Mouse (Mus musculus) neural tube, embryonic 13.5 days (tissue): ENCODE results near the gene Dst. TPM values are rescaled to one million over a fixed set of nuclear protein-coding genes. Genes with fewer than 3 reads are reported as not detected.
"Not testable (repeated sequence)": the region's sequence is repeated elsewhere in the genome, so short reads cannot be mapped to it uniquely, and the experiment has no call there.

ENCODE experiments used
- ATAC-seq: fragments of 200-750 bp; cut with Nextera tagmentation; 2 replicates; pipeline ENCODE4 v1.8.0; 2017; ENCODE audit warnings: low read depth, mild to moderate bottlenecking, moderate TSS enrichment, moderate library complexity
- H3K27ac ChIP-seq: fragments of 300-500 bp; sonication (generic); replicated peaks from 2 replicates; pipeline ENCODE4 v1.5.1; 2015; ENCODE audit warnings: moderate library complexity, mild to moderate bottlenecking, inconsistent platforms
- H3K27me3 ChIP-seq: fragments of 300-500 bp; sonication (generic); 2 replicates; pipeline ENCODE4 v1.6.1; 2015; ENCODE audit warnings: mild to moderate bottlenecking, inconsistent platforms
- H3K36me3 ChIP-seq: fragments of 300-500 bp; sonication (generic); 2 replicates; pipeline ENCODE4 v1.6.1; 2015; ENCODE audit warnings: mild to moderate bottlenecking, inconsistent platforms
- H3K4me1 ChIP-seq: fragments of 300-500 bp; sonication (generic); replicated peaks from 2 replicates; pipeline ENCODE4 v1.6.1; 2015; ENCODE audit warnings: inconsistent platforms
- H3K4me2 ChIP-seq: fragments of 300-500 bp; sonication (generic); 2 replicates; pipeline ENCODE4 v1.6.1; 2015; ENCODE audit warnings: inconsistent platforms, mild to moderate bottlenecking, moderate library complexity
- H3K4me3 ChIP-seq: fragments of 300-500 bp; sonication (generic); 2 replicates; pipeline ENCODE4 v1.5.1; 2015; ENCODE audit warnings: mild to moderate bottlenecking, inconsistent platforms
- H3K9ac ChIP-seq: fragments of 300-500 bp; sonication (generic); 2 replicates; pipeline ENCODE4 v1.6.1; 2015; ENCODE audit warnings: moderate library complexity, mild to moderate bottlenecking, inconsistent platforms
- H3K9me3 ChIP-seq: fragments of 300-500 bp; sonication (generic); 2 replicates; pipeline ENCODE4 v1.6.1; 2016; ENCODE audit warnings: inconsistent platforms
- WGBS: fragments of 180-500 bp; shearing (Covaris S2); methylation state at CpG from one replicate; pipeline ENCODE4 v1.1.7; 2015; 5-methylcytosine and 5-hydroxymethylcytosine counted together
- polyA plus RNA-seq: library from polyadenylated mRNA; unstranded; fragments of >200 nt; fragmentation: Nextera tagmentation; extraction: Ambion mirVana; gene quantifications from 2 replicates; pipeline ENCODE4 v1.2.1, GENCODE M21; 2015

Gene Dst
- polyA plus RNA-seq, 1 experiment from 2014 or later: 44.4 TPM

GRCm38 (mm10) chr1:34059231-34059630, 151.2 kb downstream of the Dst start:
- Histone ChIP-seq H3K4me2 (no peak overlapping the region), H3K4me3 (no peak overlapping the region), H3K9me3 (no peaks in the 10 kb centered on the region), H3K9ac (no peak overlapping the region), H3K27me3 (no peaks in the 10 kb centered on the region), H3K4me1 (peaks cover 40% of the 10 kb centered on the region), H3K36me3 (no peaks in the 10 kb centered on the region), H3K27ac (peak overlapping the region; percentile 43)
- WGBS: 90% methylated on average over 12 of the region's 12 CpGs
- ATAC-seq: no peak

GRCm38 (mm10) chr1:34060446-34060845, 152.4 kb downstream of the Dst start:
- Histone ChIP-seq H3K27me3 (no peaks in the 10 kb centered on the region), H3K4me2 (peak overlapping the region; percentile 20), H3K9ac (no peak overlapping the region), H3K4me1 (peaks cover 41% of the 10 kb centered on the region), H3K4me3 (no peak overlapping the region), H3K27ac (peak overlapping the region; percentile 35), H3K36me3 (no peaks in the 10 kb centered on the region), H3K9me3 (no peaks in the 10 kb centered on the region)
- ATAC-seq: peak; percentile 41; the same call in 1 of the 2 replicates
- 2% methylated on average over 6 of the region's 6 CpGs for WGBS

GRCm38 (mm10) chr1:34061078-34061477, 153.1 kb downstream of the Dst start:
- Histone ChIP-seq H3K36me3 (no peaks in the 10 kb centered on the region), H3K27me3 (no peaks in the 10 kb centered on the region), H3K9me3 (no peaks in the 10 kb centered on the region), H3K4me2 (peak overlapping the region; percentile 20; the same call in 1 of the 2 replicates), H3K27ac (peak overlapping the region; percentile 35; the same call in 1 of the 2 replicates), H3K4me3 (no peak overlapping the region), H3K4me1 (peaks cover 41% of the 10 kb centered on the region), H3K9ac (no peak overlapping the region)
- 27% methylated on average over 4 of the region's 4 CpGs for WGBS
- ATAC-seq: peak; percentile 82

- Histone ChIP-seq H3K9ac (no peak overlapping the region), H3K27ac (no peak overlapping the region), H3K9me3 (no peaks in the 10 kb centered on the region), H3K36me3 (no peaks in the 10 kb centered on the region), H3K27me3 (no peaks in the 10 kb centered on the region), H3K4me3 (no peak overlapping the region), H3K4me1 (peaks cover 41% of the 10 kb centered on the region), H3K4me2 (no peak overlapping the region)
- ATAC-seq: no peak
- WGBS: 77% methylated on average over 1 of the region's 1 CpGs
Observed at GRCm38 (mm10) chr1:34061860-34062259, 153.8 kb downstream of the Dst start.

GRCm38 (mm10) chr1:34063943-34064342, 155.9 kb downstream of the Dst start:
- H3K4me1 ChIP-seq: peaks cover 42% of the 10 kb centered on the region
- no peaks in the 10 kb centered on the region for H3K36me3 ChIP-seq
- no peak overlapping the region for H3K4me2 ChIP-seq
- no peaks in the 10 kb centered on the region for H3K27me3 ChIP-seq
- no peak overlapping the region for H3K9ac ChIP-seq
- H3K4me3 ChIP-seq: no peak overlapping the region
- no peaks in the 10 kb centered on the region for H3K9me3 ChIP-seq
- ATAC-seq: no peak
- H3K27ac ChIP-seq: no peak overlapping the region
- 69% methylated on average over 3 of the region's 3 CpGs for WGBS

- Histone ChIP-seq H3K4me2 (no peak overlapping the region), H3K9ac (no peak overlapping the region), H3K27me3 (no peaks in the 10 kb centered on the region), H3K27ac (no peak overlapping the region), H3K4me1 (peaks cover 36% of the 10 kb centered on the region), H3K36me3 (no peaks in the 10 kb centered on the region), H3K9me3 (no peaks in the 10 kb centered on the region), H3K4me3 (no peak overlapping the region)
- 64% methylated on average over 5 of the region's 5 CpGs for WGBS
- no peak for ATAC-seq
Observed at GRCm38 (mm10) chr1:34065551-34066048, 157.6 kb downstream of the Dst start.

GRCm38 (mm10) chr1:34066401-34066800, 158.4 kb downstream of the Dst start:
- H3K9ac ChIP-seq, H3K4me2 ChIP-seq, ATAC-seq, H3K9me3 ChIP-seq, H3K4me3 ChIP-seq, H3K36me3 ChIP-seq, H3K27ac ChIP-seq, H3K27me3 ChIP-seq: not testable (repeated sequence)
- H3K4me1 ChIP-seq: peaks cover 37% of the 10 kb centered on the region
- 93% methylated on average over 4 of the region's 4 CpGs for WGBS

GRCm38 (mm10) chr1:34068341-34068740, 160.3 kb downstream of the Dst start:
- no peak overlapping the region for H3K4me2 ChIP-seq
- no peak overlapping the region for H3K4me3 ChIP-seq
- WGBS: 63% methylated on average over 5 of the region's 5 CpGs
- no peak for ATAC-seq
- H3K4me1 ChIP-seq: peaks cover 31% of the 10 kb centered on the region
- H3K27ac ChIP-seq: no peak overlapping the region
- H3K9me3 ChIP-seq: no peaks in the 10 kb centered on the region
- no peaks in the 10 kb centered on the region for H3K36me3 ChIP-seq
- no peak overlapping the region for H3K9ac ChIP-seq
- H3K27me3 ChIP-seq: no peaks in the 10 kb centered on the region

GRCm38 (mm10) chr1:34069514-34070290, 161.7 kb downstream of the Dst start:
- no peak overlapping the region for H3K4me2 ChIP-seq
- H3K4me3 ChIP-seq: no peak overlapping the region
- no peak overlapping the region for H3K27ac ChIP-seq
- no peaks in the 10 kb centered on the region for H3K27me3 ChIP-seq
- no peak overlapping the region for H3K9ac ChIP-seq
- H3K36me3 ChIP-seq: no peaks in the 10 kb centered on the region
- no peaks in the 10 kb centered on the region for H3K9me3 ChIP-seq
- ATAC-seq: no peak
- peaks cover 35% of the 10 kb centered on the region for H3K4me1 ChIP-seq
- 81% methylated on average over 10 of the region's 10 CpGs for WGBS

GRCm38 (mm10) chr1:34070474-34070873, 162.4 kb downstream of the Dst start:
- Histone ChIP-seq H3K4me3 (no peak overlapping the region), H3K4me2 (no peak overlapping the region), H3K27ac (no peak overlapping the region), H3K27me3 (no peaks in the 10 kb centered on the region), H3K36me3 (no peaks in the 10 kb centered on the region), H3K4me1 (peaks cover 40% of the 10 kb centered on the region), H3K9ac (no peak overlapping the region), H3K9me3 (no peaks in the 10 kb centered on the region)
- 86% methylated on average over 7 of the region's 7 CpGs for WGBS
- ATAC-seq: no peak

- Histone ChIP-seq H3K4me1 (peaks cover 40% of the 10 kb centered on the region), H3K4me3 (no peak overlapping the region), H3K27me3 (0 out of 2 replicates have a peak, but pooled peaks cover 2% of the 10 kb centered on the region), H3K36me3 (no peaks in the 10 kb centered on the region), H3K9me3 (no peaks in the 10 kb centered on the region), H3K4me2 (no peak overlapping the region), H3K27ac (no peak overlapping the region), H3K9ac (no peak overlapping the region)
- WGBS: 83% methylated on average over 6 of the region's 6 CpGs
- no peak for ATAC-seq
Observed at GRCm38 (mm10) chr1:34070991-34071639, 163.1 kb downstream of the Dst start.

GRCm38 (mm10) chr1:34072262-34072661, 164.2 kb downstream of the Dst start:
- no peak overlapping the region for H3K4me3 ChIP-seq
- H3K4me1 ChIP-seq: peaks cover 47% of the 10 kb centered on the region
- 85% methylated on average over 7 of the region's 7 CpGs for WGBS
- ATAC-seq: no peak
- 0 out of 2 replicates have a peak, but pooled peaks cover 2% of the 10 kb centered on the region for H3K27me3 ChIP-seq
- no peaks in the 10 kb centered on the region for H3K36me3 ChIP-seq
- no peaks in the 10 kb centered on the region for H3K9me3 ChIP-seq
- no peak overlapping the region for H3K27ac ChIP-seq
- no peak overlapping the region for H3K9ac ChIP-seq
- H3K4me2 ChIP-seq: no peak overlapping the region
